Mouse (Mus musculus): ENCODE data around the gene Gm9903.

Gene Gm9903

GRCm38 (mm10) chr5:33640652-33641051, 10.9 kb downstream of the Gm9903 start:
- peak; percentile 49 for DNase-seq (ENCODE audit: extremely low read depth, low read depth)

GRCm38 (mm10) chr5:33651017-33651416, 21.3 kb downstream of the Gm9903 start:
- DNase-seq (ENCODE audit: extremely low read depth, low read depth), result no peak

- no peak for DNase-seq (ENCODE audit: extremely low read depth, low read depth)
These were observed 21.8 kb downstream of the Gm9903 start for GRCm38 (mm10) chr5:33651541-33651920.

- peak; percentile 96 for DNase-seq (ENCODE audit: extremely low read depth, low read depth)
These were observed 22.4 kb downstream of the Gm9903 start, which contains the start of gene Slbp for GRCm38 (mm10) chr5:33651921-33652782. Gene Slbp (minus strand): TSS chr5:33652574.

GRCm38 (mm10) chr5:33652783-33653173, 23.1 kb downstream of the Gm9903 start:
- no peak for DNase-seq (ENCODE audit: extremely low read depth, low read depth)

- no peak for DNase-seq (ENCODE audit: extremely low read depth, low read depth)
These were observed 24.7 kb downstream of the Gm9903 start for GRCm38 (mm10) chr5:33654424-33654823.

- no peak for DNase-seq (ENCODE audit: extremely low read depth, low read depth)
These were observed 25.6 kb downstream of the Gm9903 start for GRCm38 (mm10) chr5:33655251-33655840.

- DNase-seq (ENCODE audit: extremely low read depth, low read depth), result no peak
These were observed 27.0 kb downstream of the Gm9903 start for GRCm38 (mm10) chr5:33656739-33657138.

- peak; percentile 74 for DNase-seq (ENCODE audit: extremely low read depth, low read depth)
These were observed 27.6 kb downstream of the Gm9903 start for GRCm38 (mm10) chr5:33657251-33657786.

GRCm38 (mm10) chr5:33657787-33658663, 28.3 kb downstream of the Gm9903 start, which contains the start of the genes Tacc3 and Tmem129:
Gene Tacc3 (plus strand): TSS chr5:33658128.
Gene Tmem129 (minus strand): TSS chr5:33658416.
- peak; percentile 99 for DNase-seq (ENCODE audit: extremely low read depth, low read depth)

- DNase-seq (ENCODE audit: extremely low read depth, low read depth), result no peak
These were observed 28.9 kb downstream of the Gm9903 start for GRCm38 (mm10) chr5:33658664-33659050.

- no peak for DNase-seq (ENCODE audit: extremely low read depth, low read depth)
These were observed 38.5 kb downstream of the Gm9903 start for GRCm38 (mm10) chr5:33668223-33668622.

- DNase-seq (ENCODE audit: extremely low read depth, low read depth), result peak; percentile 76
These were observed 41.9 kb downstream of the Gm9903 start for GRCm38 (mm10) chr5:33671659-33672058.

GRCm38 (mm10) chr5:33674439-33674838, 44.7 kb downstream of the Gm9903 start:
- no peak for DNase-seq (ENCODE audit: extremely low read depth, low read depth)

- no peak for DNase-seq (ENCODE audit: extremely low read depth, low read depth)
These were observed 46.2 kb downstream of the Gm9903 start for GRCm38 (mm10) chr5:33675964-33676363.

GRCm38 (mm10) chr5:33678244-33678643, 48.5 kb downstream of the Gm9903 start:
- no peak for DNase-seq (ENCODE audit: extremely low read depth, low read depth)

GRCm38 (mm10) chr5:33681044-33681443, 51.3 kb downstream of the Gm9903 start:
- no peak for DNase-seq (ENCODE audit: extremely low read depth, low read depth)

Data from MEL-GATA-1-ER (cell line).